Mouse (Mus musculus) liver, postnatal 0 days (tissue): ENCODE data around the gene Pafah1b1.

Source experiments
- CTCF ChIP-seq: sonication (generic); IDR thresholded peaks from 2 replicates; pipeline ENCODE4 v1.5.1; 2016; ENCODE audit warnings: antibody characterized with exemption, low read depth
- EP300 ChIP-seq: IDR thresholded peaks from 2 replicates; pipeline ENCODE4 v1.6.1; 2016; ENCODE audit warnings: antibody characterized with exemption, low read depth, mild to moderate bottlenecking

- no peak for TF ChIP-seq CTCF
- no peak for TF ChIP-seq EP300
Measured at GRCm38 (mm10) chr11:74708781-74709180, 15.7 kb downstream of the Pafah1b1 start.
